Mouse (Mus musculus) embryonic fibroblast, embryonic 13.5 days (primary cell): ENCODE data around the gene Papola.

Source experiments
- CTCF ChIP-seq: IDR thresholded peaks from 2 replicates; pipeline ENCODE4 v1.5.1; 2011; ENCODE audit warnings: mild to moderate bottlenecking, control low read depth, low read length, moderate library complexity, borderline replicate concordance; ENCODE audit not compliant: insufficient read depth
- POLR2A ChIP-seq: IDR thresholded peaks from 2 replicates; pipeline ENCODE4 v1.6.1; 2011; ENCODE audit warnings: low read depth, mild to moderate bottlenecking, control low read depth, low read length, moderate library complexity

GRCm38 (mm10) chr12:105844406-105844805 lies 59.9 kb downstream of the Papola start:
- TF ChIP-seq POLR2A (no peak), CTCF (no peak)
